In genomic region chr7:44888256-44889105, GRCm38 (mm10) we compare ENCODE assay signal across 12 mouse cellular contexts. TPM values are rescaled to one million over a fixed set of nuclear protein-coding genes. Genes with fewer than 3 reads are reported as not detected.
DNase-seq lines count a peak whose midpoint lies in the region; ATAC-seq and TF ChIP-seq lines count a peak whose summit lies in the region.
"Had no signal": no experiment of that assay in that cellular context is flagged by ENCODE, and none has a peak within 500 bp of the region (broad histone marks: within the 10 kb centered on the region; RNA-seq: fewer than 3 reads in every experiment).

No protein-coding gene starts in this region.

- no peak for DNase-seq in forebrain, embryonic 10.5 days (ENCODE audit: extremely low spot score, low spot score)
- DNase-seq in kidney, postnatal 0 days (ENCODE audit: low spot score), result no peak
- no peak for DNase-seq in kidney, postnatal 25 days
- DNase-seq in Patski (ENCODE audit: low read depth, low spot score), result peak; percentile 44
- no peak for DNase-seq in liver, postnatal 0 days
- DNase-seq in ovary, postnatal 10 days (ENCODE audit: low spot score), result no peak
- no peak for DNase-seq in kidney, adult 2 months
- DNase-seq: cerebellum, adult 8-10 months; gastrocnemius, postnatal 14 days; lung, postnatal 14 days had no signal

- H3K27me3 ChIP-seq in forebrain, embryonic 15.5 days, result no peaks in the 10 kb centered on the region
- H3K27me3 ChIP-seq in forebrain, embryonic 10.5 days (ENCODE audit: poor library complexity, severe bottlenecking), result no peaks in the 10 kb centered on the region
- H3K27me3 ChIP-seq in kidney, postnatal 0 days (ENCODE audit: insufficient read depth, low read length), result no peaks in the 10 kb centered on the region
- H3K27me3 ChIP-seq in Patski, result no peaks in the 10 kb centered on the region
- no peaks in the 10 kb centered on the region for H3K27me3 ChIP-seq in liver, postnatal 0 days (ENCODE audit: insufficient read depth, low read length)
- H3K27me3 ChIP-seq in kidney, adult 2 months (replicated peaks; ENCODE audit: control insufficient read depth, insufficient read depth, low read length), result no peaks in the 10 kb centered on the region
- H3K27me3 ChIP-seq: CH12.LX had no signal

- TF ChIP-seq CTCF in kidney, postnatal 0 days (IDR thresholded peaks at IDR 0.05; ENCODE audit: low read depth), result no peak
- no peak for TF ChIP-seq CTCF in Patski (IDR thresholded peaks at IDR 0.05)
- no peak for TF ChIP-seq CTCF in liver, postnatal 0 days (IDR thresholded peaks at IDR 0.05; ENCODE audit: low read depth)
- TF ChIP-seq CTCF in kidney, adult 2 months (conservative IDR thresholded peaks at IDR 0.05; ENCODE audit: insufficient read depth, insufficient read length, low read depth, low read length), result no peak

- no peak for TF ChIP-seq POLR2A in kidney, adult 2 months (IDR thresholded peaks at IDR 0.05; ENCODE audit: low read depth, low read length)

- POLR2A ChIA-PET in Patski (lab: Charles Lee), result interaction anchor here (1.1 kb wide), 1 partner anchor 19 kb away, joined by 3 read pairs; the partner anchor contains the start of gene Ptov1

- H3K4me2 ChIP-seq in forebrain, embryonic 15.5 days (replicated peaks), result no peak overlapping the region
- H3K4me2 ChIP-seq in kidney, postnatal 0 days (ENCODE audit: low read length), result no peak overlapping the region
- no peak overlapping the region for H3K4me2 ChIP-seq in liver, postnatal 0 days (ENCODE audit: low read depth, low read length)

- H3K9ac ChIP-seq in forebrain, embryonic 15.5 days (replicated peaks), result no peak overlapping the region
- H3K9ac ChIP-seq in kidney, postnatal 0 days (ENCODE audit: low read depth, low read length), result no peak overlapping the region
- no peak overlapping the region for H3K9ac ChIP-seq in liver, postnatal 0 days (replicated peaks)

- H3K4me1 ChIP-seq in forebrain, embryonic 15.5 days, result peaks cover 39% of the 10 kb centered on the region
- H3K4me1 ChIP-seq in forebrain, embryonic 10.5 days, result peaks cover 31% of the 10 kb centered on the region
- peaks cover 14% of the 10 kb centered on the region for H3K4me1 ChIP-seq in kidney, postnatal 0 days (replicated peaks; ENCODE audit: insufficient read depth, low read length)
- peaks cover 22% of the 10 kb centered on the region for H3K4me1 ChIP-seq in liver, postnatal 0 days (ENCODE audit: insufficient read depth)
- peaks cover 9% of the 10 kb centered on the region for H3K4me1 ChIP-seq in kidney, adult 2 months (ENCODE audit: control insufficient read depth, insufficient read depth, low read length)

- in situ Hi-C loops in Patski (cut with MboI; ENCODE audit: low pct_unique_long_range_greater_than_20kb), result no loop called here

- WGBS in forebrain, embryonic 15.5 days, result 75% methylated on average over 13 of the region's 13 CpGs
- 92% methylated on average over 13 of the region's 13 CpGs for WGBS in forebrain, embryonic 10.5 days
- WGBS in kidney, postnatal 0 days, result 79% methylated on average over 13 of the region's 13 CpGs
- WGBS in liver, postnatal 0 days (ENCODE audit: insufficient replicate concordance), result 62% methylated on average over 13 of the region's 13 CpGs
- 47% methylated on average over 13 of the region's 13 CpGs for WGBS in kidney, adult 2 months

- 0 out of 2 replicates have a peak overlapping the region, but pooled peaks have one; percentile 2 for H3K27ac ChIP-seq in forebrain, embryonic 15.5 days (replicated peaks)
- H3K27ac ChIP-seq in forebrain, embryonic 10.5 days, result no peak overlapping the region
- H3K27ac ChIP-seq in kidney, postnatal 0 days, result peak overlapping the region; percentile 13; the same call in 1 of the 2 replicates
- peak overlapping the region; percentile 50; the same call in 1 of the 2 replicates for H3K27ac ChIP-seq in liver, postnatal 0 days (ENCODE audit: low read depth)
- no peak overlapping the region for H3K27ac ChIP-seq in kidney, adult 2 months (ENCODE audit: insufficient read depth, low read depth, low read length)

- H3K4me3 ChIP-seq in forebrain, embryonic 15.5 days, result no peak overlapping the region
- H3K4me3 ChIP-seq in forebrain, embryonic 10.5 days, result no peak overlapping the region; the same call in 1 of the 2 replicates
- H3K4me3 ChIP-seq in kidney, postnatal 0 days (replicated peaks; ENCODE audit: low read depth, low read length), result no peak overlapping the region
- H3K4me3 ChIP-seq in liver, postnatal 0 days (ENCODE audit: low read depth, low read length), result no peak overlapping the region
- no peak overlapping the region for H3K4me3 ChIP-seq in kidney, adult 2 months (ENCODE audit: insufficient read depth, low read depth, low read length)

- H3K9me3 ChIP-seq in forebrain, embryonic 15.5 days, result no peaks in the 10 kb centered on the region
- no peaks in the 10 kb centered on the region for H3K9me3 ChIP-seq in forebrain, embryonic 10.5 days
- no peaks in the 10 kb centered on the region for H3K9me3 ChIP-seq in kidney, postnatal 0 days (replicated peaks; ENCODE audit: low read length)
- no peaks in the 10 kb centered on the region for H3K9me3 ChIP-seq in liver, postnatal 0 days (ENCODE audit: low read length)

- ATAC-seq in forebrain, embryonic 15.5 days (replicated peaks), result no peak
- ATAC-seq in kidney, postnatal 0 days (replicated peaks; ENCODE audit: low FRiP score, low read depth), result no peak
- ATAC-seq in Patski, result peak; percentile 44
- no peak for ATAC-seq in liver, postnatal 0 days

- peaks cover 28% of the 10 kb centered on the region for H3K36me3 ChIP-seq in forebrain, embryonic 15.5 days
- H3K36me3 ChIP-seq in forebrain, embryonic 10.5 days (replicated peaks), result peaks cover 75% of the 10 kb centered on the region
- H3K36me3 ChIP-seq in kidney, postnatal 0 days (ENCODE audit: insufficient read depth, low read length), result peaks cover 31% of the 10 kb centered on the region
- H3K36me3 ChIP-seq in liver, postnatal 0 days (replicated peaks; ENCODE audit: insufficient read depth, low read length), result peaks cover 21% of the 10 kb centered on the region
- H3K36me3 ChIP-seq in kidney, adult 2 months (ENCODE audit: control insufficient read depth, insufficient read depth, low read length), result peaks cover 2% of the 10 kb centered on the region; the same call in 1 of the 2 replicates

- TF ChIP-seq EP300 in liver, postnatal 0 days (IDR thresholded peaks at IDR 0.05; ENCODE audit: low read depth), result no peak

- CTCF ChIA-PET in Patski (lab: Charles Lee), result interaction anchor here (1.2 kb wide), 1 partner anchor 36 kb away, joined by 3 read pairs; no protein-coding TSS in a partner anchor

RNA-seq across cellular contexts. Expression of gene Med25, which starts 4.0 kb away (rescaled TPM):
- polyA plus RNA-seq in forebrain, embryonic 15.5 days (2015; fragmentation: Nextera tagmentation; extraction: Ambion mirVana), result 164 and 166 TPM in 2 replicates
- polyA plus RNA-seq in forebrain, embryonic 10.5 days (2016; fragmentation: Nextera tagmentation; extraction: Ambion mirVana), result 175 and 185 TPM in 2 replicates
- 91.4 and 97.8 TPM in 2 replicates for polyA plus RNA-seq in kidney, postnatal 0 days (2015; fragmentation: Nextera tagmentation; extraction: Ambion mirVana)
- polyA plus RNA-seq in Patski (2021), result 96.8 TPM
- 35.6 and 37.7 TPM in 2 replicates for polyA plus RNA-seq in liver, postnatal 0 days (2015; fragmentation: Nextera tagmentation; extraction: Ambion mirVana)
- polyA plus RNA-seq in kidney, adult 2 months (2012; rRNA removed), result 164 and 181 TPM in 2 replicates

RNA-seq across cellular contexts. Expression of gene Fuz, which starts 7.4 kb away (rescaled TPM):
- polyA plus RNA-seq in forebrain, embryonic 15.5 days (2015; fragmentation: Nextera tagmentation; extraction: Ambion mirVana), result 20.6 and 22.1 TPM in 2 replicates
- 24.8 and 25.0 TPM in 2 replicates for polyA plus RNA-seq in forebrain, embryonic 10.5 days (2016; fragmentation: Nextera tagmentation; extraction: Ambion mirVana)
- 19.9 and 21.1 TPM in 2 replicates for polyA plus RNA-seq in kidney, postnatal 0 days (2015; fragmentation: Nextera tagmentation; extraction: Ambion mirVana)
- polyA plus RNA-seq in Patski (2021), result 16.9 TPM
- polyA plus RNA-seq in liver, postnatal 0 days (2015; fragmentation: Nextera tagmentation; extraction: Ambion mirVana), result 4.1 and 4.4 TPM in 2 replicates
- polyA plus RNA-seq in kidney, adult 2 months (2012; rRNA removed), result 59.2 and 70.9 TPM in 2 replicates

RNA-seq across cellular contexts. Expression of gene Ptov1, which starts 18.9 kb away (rescaled TPM):
- 583 and 618 TPM in 2 replicates for polyA plus RNA-seq in forebrain, embryonic 15.5 days (2015; fragmentation: Nextera tagmentation; extraction: Ambion mirVana)
- polyA plus RNA-seq in forebrain, embryonic 10.5 days (2016; fragmentation: Nextera tagmentation; extraction: Ambion mirVana), result 415 and 438 TPM in 2 replicates
- polyA plus RNA-seq in kidney, postnatal 0 days (2015; fragmentation: Nextera tagmentation; extraction: Ambion mirVana), result 377 and 412 TPM in 2 replicates
- polyA plus RNA-seq in Patski (2021), result 308 TPM
- polyA plus RNA-seq in liver, postnatal 0 days (2015; fragmentation: Nextera tagmentation; extraction: Ambion mirVana), result 43.5 and 49.8 TPM in 2 replicates
- 212 and 221 TPM in 2 replicates for polyA plus RNA-seq in kidney, adult 2 months (2012; rRNA removed)

RNA-seq across cellular contexts. Expression of gene Pnkp, which starts 31.5 kb away (rescaled TPM):
- polyA plus RNA-seq in forebrain, embryonic 15.5 days (2015; fragmentation: Nextera tagmentation; extraction: Ambion mirVana), result 32.1 and 35.3 TPM in 2 replicates
- 37.8 and 39.8 TPM in 2 replicates for polyA plus RNA-seq in forebrain, embryonic 10.5 days (2016; fragmentation: Nextera tagmentation; extraction: Ambion mirVana)
- 34.0 and 36.4 TPM in 2 replicates for polyA plus RNA-seq in kidney, postnatal 0 days (2015; fragmentation: Nextera tagmentation; extraction: Ambion mirVana)
- polyA plus RNA-seq in Patski (2021), result 43.2 TPM
- 25.6 and 27.9 TPM in 2 replicates for polyA plus RNA-seq in liver, postnatal 0 days (2015; fragmentation: Nextera tagmentation; extraction: Ambion mirVana)
- polyA plus RNA-seq in kidney, adult 2 months (2012; rRNA removed), result 44.9 and 53.4 TPM in 2 replicates

RNA-seq across cellular contexts. Expression of gene Tbc1d17, which starts 39.6 kb away (rescaled TPM):
- polyA plus RNA-seq in forebrain, embryonic 15.5 days (2015; fragmentation: Nextera tagmentation; extraction: Ambion mirVana), result 119 and 120 TPM in 2 replicates
- 72.8 and 73.6 TPM in 2 replicates for polyA plus RNA-seq in forebrain, embryonic 10.5 days (2016; fragmentation: Nextera tagmentation; extraction: Ambion mirVana)
- polyA plus RNA-seq in kidney, postnatal 0 days (2015; fragmentation: Nextera tagmentation; extraction: Ambion mirVana), result 78.0 and 87.0 TPM in 2 replicates
- polyA plus RNA-seq in Patski (2021), result 59.1 TPM
- polyA plus RNA-seq in liver, postnatal 0 days (2015; fragmentation: Nextera tagmentation; extraction: Ambion mirVana), result 28.2 and 30.5 TPM in 2 replicates
- polyA plus RNA-seq in kidney, adult 2 months (2012; rRNA removed), result 100 and 114 TPM in 2 replicates

Comparison
In these comparisons a context has a peak if more than half of its experiments do, and no peak if none do; other contexts are left out.
1. H3K27ac ChIP-seq: peak in forebrain, embryonic 15.5 days (single experiment), kidney, postnatal 0 days (single experiment) and liver, postnatal 0 days (single experiment); none in forebrain, embryonic 10.5 days (single experiment) and kidney, adult 2 months (single experiment).